Mouse (Mus musculus): ENCODE data around the gene Syne1.
"Not testable (repeated sequence)": the region's sequence is repeated elsewhere in the genome, so short reads cannot be mapped to it uniquely, and the experiment has no call there.

Syne1 gene

DNA sequence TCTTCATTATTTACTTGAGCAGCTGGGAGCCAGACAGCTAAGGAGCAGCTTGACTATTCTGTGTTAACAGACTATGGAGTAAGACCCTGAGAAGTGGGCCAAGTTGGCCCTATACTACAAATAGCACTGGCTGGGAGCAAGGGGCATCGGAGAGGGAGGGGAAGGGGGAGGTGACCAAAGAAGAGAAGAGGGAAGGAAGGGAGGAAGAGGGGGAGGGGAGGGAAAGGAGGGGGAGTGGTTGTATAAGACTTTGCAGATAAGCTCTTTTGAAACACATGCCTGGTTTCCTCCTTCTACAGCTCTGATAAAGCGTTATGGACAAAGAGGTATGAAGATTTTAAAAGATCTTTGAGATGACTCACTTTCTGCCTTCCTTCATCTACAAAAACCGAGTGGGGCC is 36.0 kb downstream of the Syne1 start:
- DNase-seq (ENCODE audit: low spot score) = no peak

GRCm38 (mm10) chr10:5514134-5514533 is 37.1 kb downstream of the Syne1 start:
- DNase-seq (ENCODE audit: low spot score) = no peak

- DNase-seq (ENCODE audit: low spot score) = peak; percentile 7
Observed at GRCm38 (mm10) chr10:5512285-5512684, 39.0 kb downstream of the Syne1 start.

GRCm38 (mm10) chr10:5511403-5511802 is 39.9 kb downstream of the Syne1 start:
- no peak for DNase-seq (ENCODE audit: low spot score)

GRCm38 (mm10) chr10:5507478-5507877 is 43.8 kb downstream of the Syne1 start:
- DNase-seq (ENCODE audit: low spot score) = no peak

GRCm38 (mm10) chr10:5504761-5505160 is 46.5 kb downstream of the Syne1 start:
- no peak for DNase-seq (ENCODE audit: low spot score)

GRCm38 (mm10) chr10:5503909-5504308 is 47.4 kb downstream of the Syne1 start:
- no peak for DNase-seq (ENCODE audit: low spot score)

DNA sequence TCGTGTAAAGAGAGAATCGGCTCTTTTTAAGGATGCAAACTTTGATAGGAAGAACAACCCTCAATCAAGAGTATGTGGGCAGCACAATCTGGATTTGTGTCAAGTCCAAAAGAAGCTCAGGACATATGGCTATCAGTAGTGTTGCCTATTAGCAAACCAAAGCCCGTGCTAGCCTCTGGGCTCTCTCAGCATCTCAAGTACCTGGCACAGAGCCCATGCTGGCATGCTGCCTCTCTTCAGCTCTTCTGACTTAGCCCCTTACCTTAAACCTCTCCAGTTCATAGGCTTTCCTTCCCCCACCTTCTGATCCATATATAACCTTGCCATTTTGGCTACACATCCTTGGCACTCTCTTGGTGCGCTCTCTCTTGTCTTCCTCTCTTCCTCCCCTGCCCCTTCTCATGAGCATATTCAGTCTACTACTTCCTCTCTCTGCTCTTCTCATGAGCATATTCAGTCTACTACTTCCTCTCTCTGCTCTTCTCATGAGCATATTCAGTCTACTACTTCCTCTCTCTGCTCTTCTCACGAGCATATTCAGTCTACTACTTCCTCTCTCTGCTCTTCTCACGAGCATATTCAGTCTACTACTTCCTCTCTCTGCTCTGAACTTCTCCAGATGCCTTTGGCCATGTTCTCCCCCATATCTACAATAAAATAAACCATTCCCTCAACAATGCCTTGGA is 51.5 kb downstream of the Syne1 start:
- not testable (repeated sequence) for DNase-seq (ENCODE audit: low spot score)

DNA sequence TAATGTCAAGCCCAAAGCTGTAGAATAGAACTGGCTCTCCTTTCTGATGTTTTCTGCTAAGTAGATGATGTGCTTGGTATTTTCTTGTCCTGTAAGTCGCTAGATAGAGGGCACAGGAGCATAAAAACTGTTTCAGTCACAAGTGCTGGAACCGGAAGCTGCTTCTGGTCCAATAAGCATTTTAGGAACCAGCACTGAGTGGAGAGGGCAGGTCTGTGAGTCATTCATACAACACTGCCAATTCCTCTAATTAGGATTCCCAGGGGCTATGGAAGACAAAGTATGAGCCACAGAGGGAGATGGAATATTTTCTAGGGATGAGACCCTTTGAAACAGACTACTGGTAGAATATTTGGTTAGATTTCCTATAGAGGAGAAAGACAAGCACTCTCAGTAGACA is 53.4 kb downstream of the Syne1 start:
- no peak for DNase-seq (ENCODE audit: low spot score)

GRCm38 (mm10) chr10:5491050-5491449 is 60.2 kb downstream of the Syne1 start:
- no peak for DNase-seq (ENCODE audit: low spot score)

- peak; percentile 32 for DNase-seq (ENCODE audit: low spot score)
Observed at GRCm38 (mm10) chr10:5490029-5490428, 61.3 kb downstream of the Syne1 start.

GRCm38 (mm10) chr10:5488097-5488496 is 63.2 kb downstream of the Syne1 start:
- DNase-seq (ENCODE audit: low spot score) = no peak

DNA sequence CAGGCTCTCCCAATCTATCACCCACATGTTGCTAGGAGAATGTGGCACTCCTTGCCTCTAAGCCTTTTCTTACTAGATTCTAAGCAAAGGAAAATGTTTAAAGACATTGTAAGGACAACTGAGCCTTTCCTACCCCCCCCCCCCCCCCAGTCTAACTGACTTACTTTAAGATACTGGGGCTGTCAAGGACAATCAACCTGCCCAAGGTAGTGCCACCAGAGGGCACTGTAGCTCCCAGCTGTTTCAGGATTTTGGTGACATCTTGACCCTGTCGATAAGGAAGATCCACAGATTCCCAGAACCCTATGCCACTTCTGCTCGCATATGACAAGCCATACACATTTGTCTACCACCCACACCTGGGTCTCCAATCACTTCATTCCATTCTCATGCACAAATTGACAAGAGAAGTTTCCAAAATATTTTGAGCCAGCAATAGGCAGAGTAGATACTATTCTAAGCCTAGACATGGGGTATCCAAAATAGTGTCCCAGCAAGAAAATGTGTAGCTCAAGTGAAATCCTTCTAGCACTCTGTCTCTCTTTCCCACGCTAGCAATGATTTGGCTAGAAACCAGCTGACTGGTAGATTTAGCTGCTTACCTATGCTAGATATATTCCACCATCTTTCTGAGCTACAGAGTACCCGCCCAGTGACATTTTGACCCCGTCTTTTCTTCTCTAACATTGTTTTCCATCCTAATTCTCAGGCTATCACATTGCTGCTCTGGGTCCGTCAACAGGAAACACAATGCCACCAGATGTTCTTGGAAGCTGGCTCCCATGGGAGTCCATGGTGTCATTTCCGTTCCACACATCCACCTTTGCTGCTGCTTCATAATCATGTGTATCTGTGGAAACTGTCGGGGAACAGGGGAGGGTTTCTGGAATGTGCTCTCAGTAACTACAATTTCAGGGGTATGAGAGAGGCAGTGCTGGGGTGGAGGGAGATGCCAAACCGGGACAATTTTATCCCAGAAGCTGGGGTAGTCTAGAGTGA is 70.4 kb downstream of the Syne1 start:
- no peak for DNase-seq (ENCODE audit: low spot score)

- peak; percentile 77 for DNase-seq (ENCODE audit: low spot score)
Observed at GRCm38 (mm10) chr10:5480097-5480496, 71.2 kb downstream of the Syne1 start.

GRCm38 (mm10) chr10:5468638-5469037 is 82.6 kb downstream of the Syne1 start:
- no peak for DNase-seq (ENCODE audit: low spot score)

GRCm38 (mm10) chr10:5453830-5454229 is 97.5 kb downstream of the Syne1 start:
- no peak for DNase-seq (ENCODE audit: low spot score)

DNA sequence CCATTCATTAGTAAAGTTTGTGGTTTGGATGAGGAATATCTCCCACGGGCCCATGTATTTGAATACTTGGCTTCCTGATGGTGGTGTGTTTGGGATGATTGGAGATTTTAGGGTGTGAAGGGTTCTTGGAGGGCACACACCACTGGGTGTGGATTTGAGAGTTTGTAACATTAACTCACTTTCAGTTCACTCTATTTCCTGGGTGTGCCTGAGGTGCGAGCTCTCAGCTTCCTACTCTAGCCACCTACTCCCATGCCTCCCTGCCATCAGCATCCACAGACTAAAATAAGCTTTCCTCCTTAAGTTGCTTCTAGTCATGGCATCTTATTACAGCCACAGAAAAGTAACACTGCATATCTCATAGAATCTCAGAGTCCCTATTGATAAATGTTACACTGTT is 101.3 kb downstream of the Syne1 start:
- DNase-seq (ENCODE audit: low spot score) = no peak

DNA sequence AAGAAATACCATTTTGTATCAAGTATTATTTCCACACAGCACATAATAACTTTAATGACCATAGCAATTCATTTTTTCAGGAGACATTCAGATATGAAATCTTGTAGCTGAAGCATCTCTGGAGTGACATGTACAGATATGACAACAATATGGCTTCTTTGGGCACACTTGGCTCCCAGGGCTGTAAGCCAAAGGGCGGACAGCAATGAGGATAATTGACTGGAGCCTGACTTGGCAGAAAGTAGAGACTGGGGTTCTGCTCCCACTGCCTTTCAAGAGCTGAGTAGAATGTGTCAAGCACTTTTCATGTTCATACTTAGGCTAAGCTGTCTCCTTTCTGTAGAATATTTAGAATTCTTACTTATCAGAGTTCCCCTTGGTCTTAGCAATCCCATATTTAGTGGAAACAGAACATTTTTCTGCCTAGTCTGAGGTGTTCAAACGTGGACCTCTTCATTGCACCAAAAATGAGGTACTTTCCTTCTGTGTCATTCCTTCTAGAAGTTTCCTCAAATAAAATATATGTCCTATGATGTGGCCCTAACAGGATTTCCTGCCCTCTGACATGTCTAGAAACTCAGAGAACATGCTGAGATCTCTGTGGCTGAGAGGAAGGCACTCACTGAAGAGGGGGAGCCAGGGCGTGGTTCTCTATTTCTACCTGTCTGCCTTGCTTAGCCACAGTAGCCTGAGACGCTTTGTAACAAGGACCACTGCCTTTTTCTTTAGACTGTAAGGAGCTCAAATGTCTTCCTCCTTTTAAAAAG is 103.1 kb downstream of the Syne1 start:
- no peak for DNase-seq (ENCODE audit: low spot score)

- DNase-seq (ENCODE audit: low spot score) = no peak
Observed at GRCm38 (mm10) chr10:5445313-5445712, 106.0 kb downstream of the Syne1 start.

- DNase-seq (ENCODE audit: low spot score) = no peak
Observed at GRCm38 (mm10) chr10:5443020-5443419, 108.3 kb downstream of the Syne1 start.

- no peak for DNase-seq (ENCODE audit: low spot score)
Observed at GRCm38 (mm10) chr10:5439802-5440350, 111.4 kb downstream of the Syne1 start.

DNA sequence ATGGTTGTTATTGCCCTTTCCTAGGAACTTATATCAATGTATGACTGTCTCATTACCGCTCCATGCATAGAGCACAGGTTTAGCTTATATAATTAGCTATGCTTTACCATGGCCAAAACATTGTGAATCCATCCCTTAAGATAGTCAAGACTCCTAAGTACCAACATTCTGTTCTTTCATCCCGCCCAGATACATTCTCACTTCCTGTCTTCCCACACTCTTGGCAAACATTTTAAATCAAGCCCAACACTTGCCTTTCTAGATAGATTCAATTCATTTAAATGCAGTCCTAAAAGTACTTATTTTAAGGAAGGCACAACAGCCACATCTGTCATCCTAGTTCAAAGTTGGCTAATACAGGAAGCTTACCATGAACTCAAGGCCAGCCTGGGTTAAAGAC is 113.5 kb downstream of the Syne1 start:
- DNase-seq (ENCODE audit: low spot score) = no peak

Data from embryo, embryonic 10 days (tissue).